Mouse (Mus musculus) embryonic facial prominence, embryonic 11.5 days (tissue): ENCODE measurements at regions not wholly inside any gene's neighbourhood (a gene's known extent, or its start where the extent isn't known, plus 50 kb on each side); places are given as distances from the start of the nearest gene placed in this dataset.

ENCODE experiments used
- ATAC-seq: fragments of 200-750 bp; cut with Nextera tagmentation; replicated peaks from 2 replicates; pipeline ENCODE4 v1.8.0; 2017; ENCODE audit warnings: low read depth; ENCODE audit not compliant: insufficient number of reproducible peaks, low FRiP score, low TSS enrichment
- DNase-seq: peaks from one replicate; pipeline ENCODE4 v3.0.0-alpha.2; 2015; ENCODE audit warnings: low spot score
- H3K27ac ChIP-seq: fragments of 300-500 bp; sonication (generic); replicated peaks from 2 replicates; pipeline ENCODE4 v1.5.1; 2014; ENCODE audit warnings: mild to moderate bottlenecking, low read depth, low read length, control low read depth
- H3K27me3 ChIP-seq: fragments of 300-500 bp; sonication (generic); 2 replicates; pipeline ENCODE4 v1.6.1; 2014; ENCODE audit warnings: mild to moderate bottlenecking, low read length, moderate library complexity, mixed read lengths; ENCODE audit not compliant: control insufficient read depth, insufficient read depth
- H3K36me3 ChIP-seq: fragments of 300-500 bp; sonication (generic); replicated peaks from 2 replicates; pipeline ENCODE4 v1.6.1; 2014; ENCODE audit warnings: low read depth, mild to moderate bottlenecking, low read length, moderate library complexity, mixed read lengths; ENCODE audit not compliant: control insufficient read depth, insufficient read depth
- H3K4me1 ChIP-seq: fragments of 300-500 bp; sonication (generic); 2 replicates; pipeline ENCODE4 v1.6.1; 2014; ENCODE audit warnings: low read length, mixed read lengths; ENCODE audit not compliant: control insufficient read depth, insufficient read depth
- H3K4me2 ChIP-seq: fragments of 300-500 bp; sonication (generic); 2 replicates; pipeline ENCODE4 v1.6.1; 2014; ENCODE audit warnings: low read depth, mild to moderate bottlenecking, control low read depth, low read length, moderate library complexity
- H3K4me3 ChIP-seq: fragments of 300-500 bp; sonication (generic); 2 replicates; pipeline ENCODE4 v1.5.1; 2014; ENCODE audit warnings: low read depth, low read length, control low read depth
- H3K9ac ChIP-seq: fragments of 300-500 bp; sonication (generic); replicated peaks from 2 replicates; pipeline ENCODE4 v1.6.1; 2014; ENCODE audit warnings: mild to moderate bottlenecking, control low read depth, low read length
- H3K9me3 ChIP-seq: fragments of 300-500 bp; sonication (generic); replicated peaks from 2 replicates; pipeline ENCODE4 v1.6.1; 2016; ENCODE audit warnings: mild to moderate bottlenecking, low read length, inconsistent platforms, mixed read lengths; ENCODE audit not compliant: control insufficient read depth
- WGBS: fragments of 180-500 bp; shearing (Covaris S2); extraction: QIAGEN DNeasy Blood & Tissue Kit; methylation state at CpG from one replicate; pipeline ENCODE4 v1.1.7; 2014; 5-methylcytosine and 5-hydroxymethylcytosine counted together

DNA sequence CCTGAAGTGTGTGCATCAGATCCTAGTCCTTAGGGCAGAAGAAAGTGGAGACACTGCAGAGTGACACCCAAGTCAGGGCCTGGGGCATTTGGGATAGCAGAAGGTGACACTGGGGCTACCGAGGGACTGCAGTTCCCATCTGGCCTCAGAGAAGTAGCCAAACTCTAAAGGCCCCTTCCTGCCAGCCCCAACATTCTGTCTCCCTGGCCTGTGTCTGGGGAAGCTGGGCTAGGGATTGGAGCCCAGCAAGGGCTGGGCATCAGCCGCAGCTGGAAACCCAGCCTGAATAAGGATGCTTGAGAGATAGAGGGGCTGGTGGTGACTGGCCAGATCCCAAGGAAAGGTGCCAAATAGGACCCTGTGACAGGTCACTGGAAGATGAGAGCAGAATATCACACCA lies 177.2 kb downstream of the Ptpru start:
- Histone ChIP-seq H3K27me3 (no peaks in the 10 kb centered on the region), H3K27ac (no peak overlapping the region), H3K9ac (no peak overlapping the region), H3K9me3 (no peaks in the 10 kb centered on the region), H3K4me3 (no peak overlapping the region), H3K4me2 (no peak overlapping the region), H3K4me1 (no peaks in the 10 kb centered on the region), H3K36me3 (no peaks in the 10 kb centered on the region)
- WGBS = 79% methylated on average over 2 of the region's 2 CpGs
- no peak for DNase-seq
- no peak for ATAC-seq

DNA sequence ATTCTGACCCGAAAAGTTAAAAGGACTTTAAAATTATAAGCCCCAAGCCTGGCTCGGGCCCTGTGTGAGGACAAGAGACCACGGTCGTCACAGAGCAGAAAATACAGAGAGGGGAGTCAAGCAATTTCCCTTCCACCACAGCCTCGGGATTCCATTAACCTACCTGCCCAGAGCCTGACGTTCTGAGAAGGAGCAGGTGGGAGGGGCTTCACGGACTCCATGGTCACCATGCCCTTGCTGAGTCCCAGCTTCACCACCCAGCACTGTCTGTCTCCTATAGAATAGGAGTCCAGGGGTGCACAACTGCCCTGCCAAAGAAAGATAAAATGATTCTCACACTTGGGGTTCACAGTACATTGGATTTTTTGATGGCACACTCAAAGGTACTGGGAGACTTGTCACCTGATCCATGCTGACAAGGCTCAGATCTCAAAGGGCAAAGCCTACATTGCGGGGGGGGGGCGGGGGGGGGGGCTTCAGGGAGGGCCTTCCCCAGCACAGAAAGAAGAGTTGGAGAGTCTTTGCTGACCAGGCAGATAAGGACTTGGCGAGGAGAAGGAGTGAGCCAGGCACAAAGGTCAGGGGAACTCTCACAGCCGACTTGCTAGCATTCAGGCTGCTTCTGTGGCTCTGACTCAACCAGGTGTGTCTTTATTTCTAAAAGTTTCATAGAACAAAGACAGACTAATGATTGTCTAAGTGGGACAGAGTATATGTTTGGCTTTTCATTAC lies 166.1 kb downstream of the Ptpru start:
- WGBS = 55% methylated on average over 11 of the region's 11 CpGs
- no peak overlapping the region for H3K27ac ChIP-seq
- ATAC-seq (no peak), DNase-seq (no peak)
- no peaks in the 10 kb centered on the region for H3K27me3 ChIP-seq
- no peak overlapping the region for H3K9ac ChIP-seq
- H3K36me3 ChIP-seq = no peaks in the 10 kb centered on the region
- no peak overlapping the region for H3K4me3 ChIP-seq
- H3K4me2 ChIP-seq = no peak overlapping the region
- no peaks in the 10 kb centered on the region for H3K4me1 ChIP-seq
- no peaks in the 10 kb centered on the region for H3K9me3 ChIP-seq

DNA sequence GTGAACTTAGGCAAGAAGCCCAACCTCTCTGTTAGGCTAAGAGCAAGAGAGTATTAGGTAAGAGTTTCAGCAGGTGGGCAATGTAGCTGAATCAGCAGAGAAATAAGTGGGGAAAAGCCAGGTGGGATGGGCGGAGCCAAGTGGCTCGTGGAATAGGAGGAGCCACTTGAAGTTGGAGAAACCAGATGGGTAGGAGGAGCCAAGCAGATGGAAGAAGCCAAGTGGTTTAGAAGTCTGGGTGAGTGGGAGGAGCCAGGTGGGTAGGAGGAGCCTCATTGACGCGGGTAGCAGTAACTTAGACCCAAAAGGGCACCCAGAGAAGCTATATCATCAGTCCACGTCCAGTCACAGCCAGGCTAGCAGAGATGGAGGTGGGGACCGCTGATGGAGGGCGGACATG lies 160.1 kb downstream of the Ptpru start:
- Histone ChIP-seq H3K9me3 (no peaks in the 10 kb centered on the region), H3K4me2 (no peak overlapping the region), H3K9ac (no peak overlapping the region), H3K27me3 (no peaks in the 10 kb centered on the region), H3K27ac (no peak overlapping the region), H3K4me3 (no peak overlapping the region), H3K36me3 (no peaks in the 10 kb centered on the region), H3K4me1 (no peaks in the 10 kb centered on the region)
- 77% methylated on average over 7 of the region's 7 CpGs for WGBS
- DNase-seq (no peak), ATAC-seq (no peak)

DNA sequence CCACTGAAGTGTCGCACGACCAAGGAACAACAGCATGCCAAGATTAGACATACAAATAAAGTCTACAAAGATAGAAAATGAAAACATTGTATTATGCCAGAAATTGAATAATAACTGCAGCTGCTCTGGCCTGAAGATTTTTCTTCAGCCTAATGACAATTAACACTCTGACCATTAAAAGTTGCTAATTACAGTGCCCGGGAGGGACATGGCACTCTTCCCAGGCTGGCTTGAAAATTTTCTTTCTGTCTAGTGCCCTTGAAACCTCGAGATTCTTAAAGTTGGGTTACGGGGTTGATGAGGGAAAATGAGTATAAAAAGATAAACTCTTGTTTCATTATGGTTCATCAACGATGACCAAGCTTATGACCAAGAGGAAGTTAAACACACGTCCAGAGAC lies 154.9 kb downstream of the Ptpru start:
- Histone ChIP-seq H3K9ac (no peak overlapping the region), H3K4me2 (no peak overlapping the region), H3K4me1 (no peaks in the 10 kb centered on the region), H3K27me3 (no peaks in the 10 kb centered on the region), H3K4me3 (no peak overlapping the region), H3K9me3 (no peaks in the 10 kb centered on the region), H3K27ac (no peak overlapping the region), H3K36me3 (no peaks in the 10 kb centered on the region)
- DNase-seq = no peak
- 84% methylated on average over 7 of the region's 7 CpGs for WGBS
- no peak for ATAC-seq

DNA sequence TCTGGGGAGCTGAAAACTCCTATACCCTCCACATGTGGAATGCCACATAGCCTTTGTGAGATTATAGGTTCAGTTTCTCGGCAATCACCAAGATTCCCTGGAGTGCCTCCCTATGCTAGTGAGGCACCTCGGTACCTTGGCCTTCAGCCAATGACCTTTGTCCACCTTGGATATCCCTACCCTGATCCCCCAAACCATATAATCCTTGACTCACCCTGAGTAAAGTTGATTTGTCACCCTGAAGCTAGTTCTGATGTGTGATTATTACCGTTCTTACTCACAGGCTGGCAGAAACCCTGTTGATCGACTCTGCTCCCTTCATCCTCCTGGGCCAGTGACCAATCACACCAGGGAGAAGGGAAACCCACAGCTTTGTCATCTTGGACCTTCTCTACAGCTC lies 152.5 kb downstream of the Ptpru start:
- Histone ChIP-seq H3K9me3 (no peaks in the 10 kb centered on the region), H3K4me1 (no peaks in the 10 kb centered on the region), H3K27me3 (no peaks in the 10 kb centered on the region), H3K27ac (no peak overlapping the region), H3K36me3 (no peaks in the 10 kb centered on the region), H3K4me3 (no peak overlapping the region), H3K4me2 (no peak overlapping the region), H3K9ac (no peak overlapping the region)
- WGBS = 96% methylated on average over 4 of the region's 4 CpGs
- DNase-seq = no peak
- ATAC-seq = no peak

DNA sequence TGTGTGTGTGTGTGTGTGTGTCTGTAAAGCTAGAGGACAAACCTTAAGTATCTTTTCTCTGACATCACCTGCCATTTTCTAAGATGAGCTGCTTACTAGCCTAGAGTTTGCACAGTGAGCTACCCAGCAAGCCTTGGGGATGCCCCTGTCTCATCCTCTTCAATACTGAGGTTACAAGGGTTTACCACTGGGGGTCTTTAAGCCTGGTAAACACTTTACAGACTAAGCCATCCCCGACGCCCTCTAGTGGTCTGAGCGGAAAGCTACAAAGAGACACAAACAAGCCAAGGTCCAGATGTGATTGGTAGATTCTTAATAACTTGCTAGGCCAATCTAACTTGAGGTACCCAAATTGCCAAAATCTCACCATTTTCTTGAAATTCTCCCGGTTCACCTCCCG lies 143.9 kb downstream of the Ptpru start:
- H3K27ac ChIP-seq = no peak overlapping the region
- DNase-seq = peak; percentile 86
- no peaks in the 10 kb centered on the region for H3K4me1 ChIP-seq
- H3K4me2 ChIP-seq = no peak overlapping the region
- H3K36me3 ChIP-seq = no peaks in the 10 kb centered on the region
- 6% methylated on average over 5 of the region's 5 CpGs for WGBS
- H3K9me3 ChIP-seq = no peaks in the 10 kb centered on the region
- no peaks in the 10 kb centered on the region for H3K27me3 ChIP-seq
- ATAC-seq = no peak
- no peak overlapping the region for H3K9ac ChIP-seq
- H3K4me3 ChIP-seq = no peak overlapping the region

DNA sequence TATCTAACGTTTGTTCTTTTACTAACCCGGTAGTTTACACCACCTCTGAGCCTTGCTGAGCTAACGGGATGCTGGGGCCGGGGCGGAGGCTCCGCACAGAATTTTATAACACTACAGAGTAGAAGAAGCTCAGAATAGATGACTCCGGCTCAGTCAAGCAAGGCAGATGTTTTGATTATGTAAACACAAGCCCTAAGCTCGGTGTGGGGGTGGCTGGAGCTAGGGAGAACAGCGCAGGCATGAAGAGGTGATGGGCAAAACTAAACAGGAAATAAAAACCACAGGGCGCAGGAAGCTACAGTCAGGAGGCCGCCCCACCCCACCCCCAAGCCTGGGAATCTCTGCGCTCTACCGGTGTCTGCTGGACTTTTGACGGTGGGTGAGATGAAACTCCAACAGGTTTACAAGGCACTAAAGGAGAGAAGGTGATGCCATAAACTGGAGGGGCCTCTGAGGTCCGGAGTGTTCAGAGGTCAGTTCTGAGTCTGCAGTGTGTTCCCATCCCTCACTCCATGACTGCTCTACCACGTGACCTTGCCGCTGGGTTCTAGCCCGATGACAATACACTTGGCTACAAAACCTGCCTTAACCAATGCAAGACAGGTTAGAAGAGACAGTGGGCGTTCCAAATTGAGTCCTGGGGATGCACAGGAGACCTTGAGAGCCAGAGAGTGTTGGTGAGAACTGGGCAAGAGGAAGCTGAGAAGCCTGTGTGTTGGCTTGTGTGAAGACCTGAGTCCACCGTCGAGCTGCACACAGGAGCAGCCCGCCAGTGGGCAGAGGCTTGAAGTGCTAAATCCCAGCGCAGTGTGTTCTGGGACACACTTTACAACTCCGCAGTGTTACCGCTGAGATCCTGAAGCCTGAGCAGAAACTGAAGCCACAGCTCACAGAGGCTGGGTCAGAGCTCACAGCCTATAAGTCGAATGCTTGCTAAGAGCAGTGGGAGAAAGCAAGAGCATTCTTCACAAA lies 141.9 kb downstream of the Ptpru start:
- Histone ChIP-seq H3K4me3 (no peak overlapping the region), H3K9me3 (no peaks in the 10 kb centered on the region), H3K27me3 (no peaks in the 10 kb centered on the region), H3K27ac (no peak overlapping the region), H3K4me1 (no peaks in the 10 kb centered on the region), H3K4me2 (no peak overlapping the region), H3K9ac (no peak overlapping the region), H3K36me3 (no peaks in the 10 kb centered on the region)
- ATAC-seq (no peak), DNase-seq (no peak)
- 74% methylated on average over 26 of the region's 26 CpGs for WGBS
